Mouse (Mus musculus) ES-Bruce4 (cell line): ENCODE data around the gene Kif24.

ENCODE experiments used
- CTCF ChIP-seq: IDR thresholded peaks from one replicate; pipeline ENCODE4 v1.8.1; 2011; ENCODE audit warnings: low read depth, low read length
- POLR2A ChIP-seq: IDR thresholded peaks from one replicate; pipeline ENCODE4 v1.8.1; 2011; ENCODE audit warnings: low read length; ENCODE audit not compliant: insufficient read depth

DNA sequence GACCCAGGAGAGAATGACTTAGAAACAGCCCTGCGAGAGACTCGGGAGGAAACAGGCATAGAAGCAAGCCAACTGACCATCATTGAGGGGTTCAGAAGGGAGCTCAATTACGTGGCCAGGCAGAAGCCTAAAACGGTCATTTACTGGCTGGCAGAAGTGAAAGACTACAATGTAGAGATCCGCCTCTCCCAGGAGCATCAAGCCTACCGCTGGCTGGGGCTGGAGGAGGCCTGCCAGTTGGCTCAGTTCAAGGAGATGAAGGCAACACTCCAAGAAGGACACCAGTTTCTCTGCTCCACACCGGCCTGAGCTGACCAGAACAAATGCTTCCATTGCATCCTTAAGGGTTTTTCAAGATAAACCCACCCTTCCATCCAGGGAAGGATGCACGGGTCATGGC is 15.6 kb upstream of the Kif24 start:
- TF ChIP-seq CTCF (no peak), POLR2A (no peak)
